Mouse (Mus musculus) c-Kit-negative CD71-positive TER-119-positive erythroid progenitor cells, embryonic 14.5 days (primary cell): ENCODE measurements at regions not wholly inside any gene's neighbourhood (a gene's known extent, or its start where the extent isn't known, plus 50 kb on each side); places are given as distances from the start of the nearest gene placed in this dataset.

ENCODE experiments used
- DNase-seq: peaks from one replicate; pipeline ENCODE4 v3.0.0-alpha.2; 2013; ENCODE audit warnings: low read depth, low spot score

GRCm38 (mm10) chr2:64860113-64860512 lies 164.7 kb downstream of the Grb14 start:
- no peak for DNase-seq

- DNase-seq = peak; percentile 1
These were observed 170.9 kb downstream of the Grb14 start for GRCm38 (mm10) chr2:64853918-64854317.

GRCm38 (mm10) chr2:64852913-64853312 lies 171.9 kb downstream of the Grb14 start:
- DNase-seq = no peak

- no peak for DNase-seq
These were observed 173.7 kb downstream of the Grb14 start for GRCm38 (mm10) chr2:64851096-64851495.

DNA sequence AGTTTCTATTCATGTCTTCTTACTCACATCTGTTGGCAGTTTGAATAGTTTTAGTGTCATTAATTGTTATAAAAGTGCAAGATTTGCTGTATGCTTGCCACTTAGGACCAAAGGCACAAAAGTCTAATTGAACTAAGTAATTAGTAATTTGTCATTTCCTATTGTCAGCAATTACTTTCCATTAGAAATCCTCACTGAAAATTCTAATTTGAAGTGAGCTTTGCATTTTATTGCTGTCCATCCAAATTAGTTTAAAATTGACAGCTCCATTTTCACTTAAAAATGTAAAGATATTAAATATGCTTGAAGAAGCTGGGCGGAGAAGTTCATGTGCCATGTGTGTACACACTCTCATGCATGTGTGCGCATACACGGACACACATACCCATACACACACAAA lies 174.1 kb downstream of the Grb14 start:
- no peak for DNase-seq

- no peak for DNase-seq
These were observed 200.3 kb downstream of the Grb14 start for GRCm38 (mm10) chr2:64824494-64824893.

DNA sequence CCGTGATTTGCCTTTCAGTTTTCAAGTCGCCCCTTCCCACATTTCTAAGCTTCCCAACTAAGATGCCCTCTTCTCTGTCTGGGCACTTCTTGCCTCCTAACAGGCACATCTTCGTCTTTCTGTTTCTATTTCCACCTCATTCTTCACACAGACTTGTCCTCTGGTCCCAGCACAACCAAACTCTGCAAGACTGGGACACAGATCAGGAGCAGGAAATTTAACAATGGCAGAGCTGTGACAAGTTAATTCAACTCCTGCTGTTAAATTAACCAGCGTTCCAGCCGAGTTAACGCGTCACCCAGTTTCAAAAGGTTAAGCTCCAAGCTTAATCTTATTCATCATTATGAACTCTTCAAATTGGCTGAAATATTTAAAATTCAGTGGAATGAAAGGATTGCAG lies 200.9 kb downstream of the Grb14 start:
- DNase-seq = no peak

GRCm38 (mm10) chr2:64823074-64823473 lies 201.7 kb downstream of the Grb14 start:
- no peak for DNase-seq

- no peak for DNase-seq
These were observed 206.6 kb downstream of the Grb14 start for GRCm38 (mm10) chr2:64818159-64818558.
